In the genomic region with DNA sequence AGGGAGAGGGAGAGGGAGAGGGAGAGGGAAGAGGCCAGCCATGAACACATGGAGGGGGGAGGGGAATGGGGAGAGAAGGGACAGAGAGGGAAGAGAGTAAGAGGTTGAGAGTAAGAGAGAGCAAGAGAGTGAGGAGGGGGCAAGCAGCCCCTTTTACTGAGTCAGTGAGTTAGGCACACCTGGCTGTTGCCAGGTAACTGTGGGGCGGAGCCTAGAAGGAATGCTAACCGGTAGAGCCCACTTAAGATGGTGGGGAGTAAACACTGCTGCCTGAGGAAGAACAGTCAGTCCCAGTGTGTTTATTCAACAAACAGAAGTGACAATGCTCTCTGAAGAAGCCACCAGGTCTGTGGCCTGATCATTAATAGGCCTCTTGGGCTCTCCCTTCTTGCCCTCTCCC, we compare ENCODE assay signal across 31 mouse cellular contexts. TPM values are rescaled to one million over a fixed set of nuclear protein-coding genes. Genes with fewer than 3 reads are reported as not detected.
DNase-seq lines count a peak whose midpoint lies in the region; ATAC-seq and TF ChIP-seq lines count a peak whose summit lies in the region.
"Had no signal": no experiment of that assay in that cellular context is flagged by ENCODE, and none has a peak within 500 bp of the region (broad histone marks: within the 10 kb centered on the region; RNA-seq: fewer than 3 reads in every experiment).

No protein-coding gene starts in this region.

- TF ChIP-seq EP300 in lung, postnatal 0 days (IDR thresholded peaks at IDR 0.05) = no peak

- ATAC-seq in megakaryocyte, adult 5-6 weeks (ENCODE audit: poor library complexity, severe bottlenecking) = no peak
- ATAC-seq in lung, postnatal 0 days = peak; percentile 32; the same call in 1 of the 2 replicates
- ATAC-seq: forebrain, embryonic 15.5 days; hindbrain, embryonic 16.5 days; intestine, embryonic 15.5 days; Patski had no signal

- no peak overlapping the region for H3K27ac ChIP-seq in lung, postnatal 0 days (ENCODE audit: low read length)
- H3K27ac ChIP-seq: embryonic facial prominence, embryonic 13.5 days; forebrain, embryonic 10.5 days; forebrain, embryonic 15.5 days; heart, embryonic 10.5 days; heart, embryonic 15.5 days; intestine, embryonic 15.5 days; liver, embryonic 14.5 days; lung, embryonic 15.5 days; neural tube, embryonic 15.5 days had no signal

- H3K9ac ChIP-seq in lung, postnatal 0 days (replicated peaks; ENCODE audit: low read depth) = no peak overlapping the region
- H3K9ac ChIP-seq: embryonic facial prominence, embryonic 13.5 days; forebrain, embryonic 15.5 days; heart, embryonic 15.5 days; intestine, embryonic 15.5 days; liver, embryonic 14.5 days; lung, embryonic 15.5 days; neural tube, embryonic 15.5 days had no signal

- 42% methylated on average over 2 of the region's 2 CpGs for WGBS in lung, postnatal 0 days

- peaks cover 17% of the 10 kb centered on the region for H3K9me3 ChIP-seq in megakaryocyte, embryonic 14.5 days
- H3K9me3 ChIP-seq in lung, postnatal 0 days (ENCODE audit: low read length) = no peaks in the 10 kb centered on the region
- H3K9me3 ChIP-seq: embryonic facial prominence, embryonic 13.5 days; forebrain, embryonic 10.5 days; forebrain, embryonic 15.5 days; G1E; heart, embryonic 10.5 days; heart, embryonic 15.5 days; intestine, embryonic 15.5 days; lung, embryonic 15.5 days; neural tube, embryonic 15.5 days had no signal

- no peak for TF ChIP-seq CTCF in lung, postnatal 0 days (IDR thresholded peaks at IDR 0.05)

- DNase-seq in thymus, postnatal 36 days = peak; percentile 29 to 39
- DNase-seq in thymus, adult 18-20 months = no peak
- no peak for DNase-seq in lung, postnatal 0 days (ENCODE audit: low spot score)
- no peak for DNase-seq in kidney, postnatal 10 days
- no peak for DNase-seq in adrenal gland, adult 8-10 months
- DNase-seq: adrenal gland, postnatal 36 days; cerebellum, adult 18-20 months; cerebellum, postnatal 10 days; gastrocnemius, postnatal 25 days; heart, adult 11 months; kidney, adult 9 months; kidney, postnatal 14 days; layer of hippocampus, adult 9-11 months; liver; midbrain, embryonic 14.5 days; right cerebral cortex, adult 18-20 months; right cerebral cortex, postnatal 4 days had no signal

- H3K4me3 ChIP-seq in megakaryocyte, embryonic 14.5 days (replicated peaks) = peak overlapping the region; percentile 10
- H3K4me3 ChIP-seq in lung, postnatal 0 days (ENCODE audit: low read depth, low read length) = no peak overlapping the region
- H3K4me3 ChIP-seq: embryonic facial prominence, embryonic 13.5 days; forebrain, embryonic 10.5 days; forebrain, embryonic 15.5 days; heart, embryonic 10.5 days; heart, embryonic 15.5 days; intestine, embryonic 15.5 days; lung, embryonic 15.5 days; neural tube, embryonic 15.5 days had no signal

- H3K4me1 ChIP-seq in megakaryocyte, embryonic 14.5 days = peaks cover 32% of the 10 kb centered on the region
- H3K4me1 ChIP-seq in lung, postnatal 0 days (ENCODE audit: insufficient read depth, low read depth, low read length) = no peaks in the 10 kb centered on the region
- H3K4me1 ChIP-seq: embryonic facial prominence, embryonic 13.5 days; forebrain, embryonic 15.5 days; heart, embryonic 10.5 days; heart, embryonic 15.5 days; intestine, embryonic 15.5 days; lung, embryonic 15.5 days; neural tube, embryonic 15.5 days had no signal

- H3K27me3 ChIP-seq in megakaryocyte, embryonic 14.5 days (replicated peaks) = peaks cover 2% of the 10 kb centered on the region
- H3K27me3 ChIP-seq in lung, postnatal 0 days (replicated peaks; ENCODE audit: insufficient read depth, low read length) = no peaks in the 10 kb centered on the region
- H3K27me3 ChIP-seq: heart, embryonic 15.5 days; intestine, embryonic 15.5 days; lung, embryonic 15.5 days; Patski had no signal

- H3K4me2 ChIP-seq in lung, postnatal 0 days (replicated peaks; ENCODE audit: low read depth, low read length) = no peak overlapping the region
- H3K4me2 ChIP-seq: embryonic facial prominence, embryonic 13.5 days; forebrain, embryonic 15.5 days; heart, embryonic 15.5 days; intestine, embryonic 15.5 days; lung, embryonic 15.5 days; neural tube, embryonic 15.5 days had no signal

- peaks cover 2% of the 10 kb centered on the region for H3K36me3 ChIP-seq in megakaryocyte, embryonic 14.5 days (replicated peaks; ENCODE audit: low read length)
- H3K36me3 ChIP-seq in lung, postnatal 0 days (ENCODE audit: insufficient read depth, low read length) = no peaks in the 10 kb centered on the region
- H3K36me3 ChIP-seq: embryonic facial prominence, embryonic 13.5 days; forebrain, embryonic 10.5 days; forebrain, embryonic 15.5 days; G1E; heart, embryonic 10.5 days; heart, embryonic 15.5 days; intestine, embryonic 15.5 days; lung, embryonic 15.5 days; neural tube, embryonic 15.5 days had no signal

RNA-seq across cellular contexts. Expression of gene Lat, which starts 38.7 kb away (rescaled TPM):
- polyA plus RNA-seq in megakaryocyte, embryonic 14.5 days (2012; ENCODE audit: insufficient read depth, low replicate concordance) = 715 and 927 TPM in 2 replicates
- total RNA-seq in megakaryocyte, adult 5-6 weeks (2015) = 3.2 and 7.3 TPM in 2 replicates
- 3.3 and 6.3 TPM in 2 replicates for total RNA-seq in megakaryocyte, adult 5-6 weeks (2017)
- polyA plus RNA-seq in lung, postnatal 0 days (2015; fragmentation: Nextera tagmentation; extraction: Ambion mirVana) = 1.6 and 1.7 TPM in 2 replicates
- 1 to 10 TPM in 3 of 4 experiments, under 1 TPM in 1; 0.49 to 2.0 (median 1.6) TPM for total RNA-seq in adrenal gland, adult 8-10 months (2022)

RNA-seq across cellular contexts. Expression of gene Spns1, which starts 46.6 kb away (rescaled TPM):
- polyA plus RNA-seq in megakaryocyte, embryonic 14.5 days (2012; ENCODE audit: insufficient read depth, low replicate concordance) = 74.6 and 153 TPM in 2 replicates
- total RNA-seq in megakaryocyte, adult 5-6 weeks (2015) = 7.9 and 11.5 TPM in 2 replicates
- total RNA-seq in megakaryocyte, adult 5-6 weeks (2017) = 6.8 and 10.6 TPM in 2 replicates
- 50.3 and 53.7 TPM in 2 replicates for polyA plus RNA-seq in lung, postnatal 0 days (2015; fragmentation: Nextera tagmentation; extraction: Ambion mirVana)
- 10 to 100 TPM; 36.9 to 57.2 (median 45.6) TPM for total RNA-seq in adrenal gland, adult 8-10 months (2022)

RNA-seq across cellular contexts. Expression of gene Sbk1, which starts 58.3 kb away (rescaled TPM):
- polyA plus RNA-seq in megakaryocyte, embryonic 14.5 days (2012; ENCODE audit: insufficient read depth, low replicate concordance) = 1.4 and 5.6 TPM in 2 replicates
- total RNA-seq in megakaryocyte, adult 5-6 weeks (2015) = 4.7 and 5.2 TPM in 2 replicates
- total RNA-seq in megakaryocyte, adult 5-6 weeks (2017) = 5.1 and 5.6 TPM in 2 replicates
- 5.5 and 5.7 TPM in 2 replicates for polyA plus RNA-seq in lung, postnatal 0 days (2015; fragmentation: Nextera tagmentation; extraction: Ambion mirVana)
- 100 to 1,000 TPM in 2 of 4 experiments, 10 to 100 TPM in 2; 32.4 to 142 (median 75.6) TPM for total RNA-seq in adrenal gland, adult 8-10 months (2022)

Comparison
In these comparisons a context has a peak if more than half of its experiments do, and no peak if none do; other contexts are left out.
1. DNase-seq: peak in thymus, postnatal 36 days (2 of 2); none in thymus, adult 18-20 months (0 of 2), lung, postnatal 0 days (single experiment), kidney, postnatal 10 days (single experiment) and adrenal gland, adult 8-10 months (single experiment).
2. RNA of gene Sbk1, which starts 58.3 kb away (total RNA-seq): 32.4 to 142 TPM in adrenal gland, adult 8-10 months; 4.7 to 5.6 TPM in megakaryocyte, adult 5-6 weeks; every median in the first group is over 4 times any median in the second.